19 mouse cellular contexts compared by ENCODE assay signal in the genomic region with DNA sequence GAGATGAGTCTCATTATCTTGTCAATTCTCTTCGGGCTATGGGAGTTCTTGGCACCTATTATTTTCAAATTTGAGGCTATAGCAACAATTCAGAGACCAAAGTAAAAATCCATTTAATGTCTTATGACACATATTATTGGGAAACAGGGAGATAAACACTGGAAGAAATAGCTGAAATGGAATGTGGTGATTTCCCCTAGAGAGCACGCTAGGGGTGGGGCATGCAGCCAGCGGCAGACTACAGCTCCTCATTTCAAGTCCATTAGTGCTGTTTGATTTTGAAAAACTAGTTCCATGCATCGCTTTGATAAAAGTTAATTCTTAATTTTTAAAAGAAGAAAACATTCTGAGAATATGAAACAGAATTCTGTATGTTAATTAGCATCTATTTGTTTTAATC.
A peak's percentile ranks its signal among the peaks of the same experiment; 100 is the strongest.
DNase-seq lines count a peak whose midpoint lies in the region; ATAC-seq and TF ChIP-seq lines count a peak whose summit lies in the region.
"Had no signal": no experiment of that assay in that cellular context is flagged by ENCODE, and none has a peak within 500 bp of the region (broad histone marks: within the 10 kb centered on the region; RNA-seq: fewer than 3 reads in every experiment).

No protein-coding gene starts in this region.

- no peak overlapping the region for H3K27ac ChIP-seq in lung, embryonic 16.5 days (ENCODE audit: low read length)
- H3K27ac ChIP-seq in kidney, adult 2 months (ENCODE audit: insufficient read depth, low read depth, low read length), result no peak overlapping the region
- H3K27ac ChIP-seq: embryonic facial prominence, embryonic 12.5 days; forebrain, embryonic 12.5 days; heart, embryonic 13.5 days; hindbrain, embryonic 10.5 days; hindbrain, embryonic 14.5 days; intestine, embryonic 15.5 days had no signal

- H3K4me2 ChIP-seq in lung, embryonic 16.5 days (ENCODE audit: low read depth, low read length), result no peak overlapping the region
- H3K4me2 ChIP-seq: embryonic facial prominence, embryonic 12.5 days; forebrain, embryonic 12.5 days; heart, embryonic 13.5 days; hindbrain, embryonic 14.5 days; intestine, embryonic 15.5 days had no signal

- no peaks in the 10 kb centered on the region for H3K27me3 ChIP-seq in lung, embryonic 16.5 days (ENCODE audit: control insufficient read depth, insufficient read depth, low read depth, low read length)
- no peaks in the 10 kb centered on the region; the same call in 1 of the 2 replicates for H3K27me3 ChIP-seq in kidney, adult 2 months (replicated peaks; ENCODE audit: control insufficient read depth, insufficient read depth, low read length)
- H3K27me3 ChIP-seq: embryonic facial prominence, embryonic 12.5 days; forebrain, embryonic 12.5 days; heart, embryonic 13.5 days; intestine, embryonic 15.5 days had no signal

- peak; percentile 79; the same call in 1 of the 2 replicates for ATAC-seq in lung, embryonic 16.5 days (ENCODE audit: low read depth)
- no peak for ATAC-seq in CD4-positive, CD25-positive, alpha-beta regulatory T cell, adult 4 months
- ATAC-seq: forebrain, embryonic 16.5 days; intestine, embryonic 15.5 days had no signal

- intact Hi-C loops in heart, postnatal 36 days (cut with DNase I), result no loop called here

- DNase-seq in heart, adult 11 months, result peak; percentile 29
- no peak for DNase-seq in heart, postnatal 36 days
- DNase-seq in lung, postnatal 14 days, result no peak
- DNase-seq in lung, postnatal 25 days (ENCODE audit: low spot score), result peak; percentile 3
- DNase-seq in kidney, adult 2 months, result no peak
- DNase-seq: adrenal gland, postnatal 14 days; cerebellum, adult 11-12 months; cerebellum, adult 9-10 months; cerebellum, postnatal 25 days had no signal

- 39% methylated on average over 4 of the region's 4 CpGs for WGBS in lung, embryonic 16.5 days
- WGBS in kidney, adult 2 months, result 82% methylated on average over 4 of the region's 4 CpGs

- no peak for TF ChIP-seq CTCF in kidney, adult 2 months (conservative IDR thresholded peaks at IDR 0.05; ENCODE audit: insufficient read depth, insufficient read length, low read depth, low read length)

- TF ChIP-seq POLR2A in kidney, adult 2 months (IDR thresholded peaks at IDR 0.05; ENCODE audit: low read depth, low read length), result no peak

- H3K36me3 ChIP-seq in lung, embryonic 16.5 days (ENCODE audit: control insufficient read depth, insufficient read depth, low read length), result no peaks in the 10 kb centered on the region
- no peaks in the 10 kb centered on the region for H3K36me3 ChIP-seq in kidney, adult 2 months (ENCODE audit: control insufficient read depth, insufficient read depth, low read length)
- H3K36me3 ChIP-seq: embryonic facial prominence, embryonic 12.5 days; forebrain, embryonic 12.5 days; G1E; heart, embryonic 13.5 days; hindbrain, embryonic 10.5 days; intestine, embryonic 15.5 days had no signal

- H3K4me3 ChIP-seq in lung, embryonic 16.5 days (ENCODE audit: low read length), result no peak overlapping the region
- H3K4me3 ChIP-seq in kidney, adult 2 months (ENCODE audit: insufficient read depth, low read depth, low read length), result no peak overlapping the region
- H3K4me3 ChIP-seq: embryonic facial prominence, embryonic 12.5 days; forebrain, embryonic 12.5 days; heart, embryonic 13.5 days; hindbrain, embryonic 10.5 days; intestine, embryonic 15.5 days had no signal

- H3K9me3 ChIP-seq in lung, embryonic 16.5 days (ENCODE audit: control insufficient read depth, low read length), result no peaks in the 10 kb centered on the region
- H3K9me3 ChIP-seq: embryonic facial prominence, embryonic 12.5 days; forebrain, embryonic 12.5 days; hindbrain, embryonic 10.5 days; intestine, embryonic 15.5 days had no signal

- H3K9ac ChIP-seq in lung, embryonic 16.5 days (ENCODE audit: low read length), result no peak overlapping the region
- H3K9ac ChIP-seq: embryonic facial prominence, embryonic 12.5 days; forebrain, embryonic 12.5 days; heart, embryonic 13.5 days; hindbrain, embryonic 14.5 days; intestine, embryonic 15.5 days had no signal

- no peaks in the 10 kb centered on the region; the same call in 1 of the 2 replicates for H3K4me1 ChIP-seq in lung, embryonic 16.5 days (replicated peaks; ENCODE audit: control insufficient read depth, insufficient read depth, low read length)
- H3K4me1 ChIP-seq in kidney, adult 2 months (ENCODE audit: control insufficient read depth, insufficient read depth, low read length), result no peaks in the 10 kb centered on the region
- H3K4me1 ChIP-seq: embryonic facial prominence, embryonic 12.5 days; forebrain, embryonic 12.5 days; heart, embryonic 13.5 days; hindbrain, embryonic 10.5 days; intestine, embryonic 15.5 days had no signal

Comparison
In these comparisons a context has a peak if more than half of its experiments do, and no peak if none do; other contexts are left out.
1. DNase-seq: peak in heart, adult 11 months (single experiment) and lung, postnatal 25 days (single experiment); none in heart, postnatal 36 days (0 of 2), lung, postnatal 14 days (single experiment) and kidney, adult 2 months (single experiment).